Mouse (Mus musculus): Measurements from ENCODE around the gene Ift43. TPM values are rescaled to one million over a fixed set of nuclear protein-coding genes. Genes with fewer than 3 reads are reported as not detected.

Gene Ift43
- polyA plus RNA-seq, 1 experiment from 2014 or later, result 6.6 TPM

GRCm38 (mm10) chr12:86166244-86166643 is 83.9 kb downstream of the Ift43 start:
- H3K27ac ChIP-seq (ENCODE audit: low read length), result no peak overlapping the region
- 6% methylated on average over 2 of the region's 2 CpGs for WGBS (ENCODE audit: insufficient replicate concordance)
- H3K36me3 ChIP-seq (ENCODE audit: control insufficient read depth, insufficient read depth), result no peaks in the 10 kb centered on the region
- H3K4me3 ChIP-seq (ENCODE audit: low read depth, low read length), result no peak overlapping the region
- no peak overlapping the region for H3K9ac ChIP-seq (ENCODE audit: low read depth, low read length)
- no peak overlapping the region for H3K4me2 ChIP-seq (ENCODE audit: low read depth, low read length)
- 0 out of 2 replicates have a peak, but pooled peaks have one; percentile 5 for ATAC-seq (ENCODE audit: low read depth)
- no peaks in the 10 kb centered on the region for H3K9me3 ChIP-seq (replicated peaks; ENCODE audit: control insufficient read depth, low read length)
- no peaks in the 10 kb centered on the region for H3K27me3 ChIP-seq (ENCODE audit: control insufficient read depth, insufficient read depth, low read depth, low read length)
- H3K4me1 ChIP-seq (ENCODE audit: control insufficient read depth, low read depth, low read length), result no peaks in the 10 kb centered on the region

- Histone ChIP-seq H3K9me3 (replicated peaks; ENCODE audit: control insufficient read depth, low read length) (no peaks in the 10 kb centered on the region), H3K36me3 (ENCODE audit: control insufficient read depth, insufficient read depth) (no peaks in the 10 kb centered on the region), H3K9ac (ENCODE audit: low read depth, low read length) (no peak overlapping the region), H3K4me2 (ENCODE audit: low read depth, low read length) (no peak overlapping the region), H3K27me3 (ENCODE audit: control insufficient read depth, insufficient read depth, low read depth, low read length) (no peaks in the 10 kb centered on the region), H3K4me1 (ENCODE audit: control insufficient read depth, low read depth, low read length) (no peaks in the 10 kb centered on the region), H3K27ac (ENCODE audit: low read length) (no peak overlapping the region), H3K4me3 (ENCODE audit: low read depth, low read length) (no peak overlapping the region)
- 53% methylated on average over 9 of the region's 9 CpGs for WGBS (ENCODE audit: insufficient replicate concordance)
- no peak for ATAC-seq (ENCODE audit: low read depth)
Measured at GRCm38 (mm10) chr12:86167075-86167474, 84.7 kb downstream of the Ift43 start.

DNA sequence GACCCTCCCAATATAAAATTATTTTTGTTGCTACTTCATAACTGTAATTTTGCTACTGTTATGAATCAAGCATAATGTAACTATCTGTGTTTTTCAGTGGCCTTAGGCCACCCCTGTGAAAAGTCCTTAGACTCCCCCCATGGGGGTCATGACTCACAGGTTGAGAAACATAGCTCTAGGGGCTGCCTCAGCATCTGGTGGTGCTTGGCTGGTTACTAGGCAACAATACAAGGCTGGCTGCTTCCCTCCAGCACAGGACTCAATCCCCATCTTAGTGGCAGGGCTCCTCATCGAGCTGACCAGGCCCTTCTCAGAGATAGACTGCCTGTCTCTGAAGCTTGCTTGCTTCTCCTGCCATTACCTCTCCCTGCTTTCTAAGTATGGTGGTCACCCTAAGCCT is 86.4 kb downstream of the Ift43 start:
- Histone ChIP-seq H3K9ac (ENCODE audit: low read depth, low read length) (no peak overlapping the region), H3K27ac (ENCODE audit: low read length) (no peak overlapping the region), H3K4me1 (ENCODE audit: control insufficient read depth, low read depth, low read length) (no peaks in the 10 kb centered on the region), H3K27me3 (ENCODE audit: control insufficient read depth, insufficient read depth, low read depth, low read length) (no peaks in the 10 kb centered on the region), H3K4me2 (ENCODE audit: low read depth, low read length) (no peak overlapping the region), H3K4me3 (ENCODE audit: low read depth, low read length) (no peak overlapping the region), H3K36me3 (ENCODE audit: control insufficient read depth, insufficient read depth) (no peaks in the 10 kb centered on the region), H3K9me3 (replicated peaks; ENCODE audit: control insufficient read depth, low read length) (no peaks in the 10 kb centered on the region)
- whole genome bisulfite sequencing (ENCODE audit: insufficient replicate concordance), result 53% methylated on average over 1 of the region's 1 CpGs
- no peak for ATAC-seq (ENCODE audit: low read depth)

DNA sequence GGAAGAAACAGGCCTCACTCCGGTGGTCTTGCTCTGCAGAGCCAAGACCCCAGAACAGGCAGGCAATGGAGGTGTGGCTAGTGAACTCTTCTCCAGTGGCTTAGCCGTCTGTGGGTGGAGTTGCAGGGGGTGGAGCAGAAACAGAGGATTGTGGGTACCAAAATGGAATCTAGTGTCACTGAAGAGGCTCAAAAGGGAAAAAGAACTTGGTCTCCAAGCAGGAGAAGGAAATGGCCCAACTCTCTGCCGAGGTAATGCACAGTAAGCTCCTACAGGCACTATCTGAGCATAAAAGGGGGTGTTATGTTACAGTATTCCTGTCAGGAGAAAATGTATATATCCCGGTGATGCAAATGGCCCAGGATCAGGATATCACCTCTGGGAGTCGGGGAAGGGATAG is 86.9 kb downstream of the Ift43 start:
- no peak overlapping the region for H3K4me2 ChIP-seq (ENCODE audit: low read depth, low read length)
- no peak for ATAC-seq (ENCODE audit: low read depth)
- H3K27me3 ChIP-seq (ENCODE audit: control insufficient read depth, insufficient read depth, low read depth, low read length), result no peaks in the 10 kb centered on the region
- no peak overlapping the region for H3K9ac ChIP-seq (ENCODE audit: low read depth, low read length)
- no peaks in the 10 kb centered on the region for H3K36me3 ChIP-seq (ENCODE audit: control insufficient read depth, insufficient read depth)
- no peaks in the 10 kb centered on the region for H3K9me3 ChIP-seq (replicated peaks; ENCODE audit: control insufficient read depth, low read length)
- 54% methylated on average over 5 of the region's 5 CpGs for WGBS (ENCODE audit: insufficient replicate concordance)
- H3K4me3 ChIP-seq (ENCODE audit: low read depth, low read length), result no peak overlapping the region
- H3K27ac ChIP-seq (ENCODE audit: low read length), result no peak overlapping the region
- H3K4me1 ChIP-seq (ENCODE audit: control insufficient read depth, low read depth, low read length), result no peaks in the 10 kb centered on the region

DNA sequence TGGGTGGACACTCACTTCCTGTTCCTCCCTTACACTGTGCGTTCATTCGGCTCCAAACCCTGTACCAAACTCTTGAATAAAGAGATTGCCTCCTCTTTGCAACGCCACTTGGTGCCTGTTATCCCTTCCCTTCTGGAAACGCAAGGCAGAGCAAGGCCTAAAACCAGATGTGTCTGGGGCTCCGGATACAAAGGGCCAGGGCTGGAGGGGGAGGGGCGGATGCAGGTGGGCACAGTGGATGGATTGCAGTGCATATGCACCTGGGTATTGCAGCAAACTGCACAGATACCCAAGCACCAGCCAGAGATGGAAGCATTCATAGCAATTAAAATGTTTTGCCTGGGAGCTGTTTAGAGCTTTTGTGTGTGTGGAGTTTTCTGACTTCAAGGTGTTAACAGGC is 91.0 kb downstream of the Ift43 start:
- no peak overlapping the region for H3K27ac ChIP-seq (ENCODE audit: low read length)
- H3K36me3 ChIP-seq (ENCODE audit: control insufficient read depth, insufficient read depth), result no peaks in the 10 kb centered on the region
- H3K4me1 ChIP-seq (ENCODE audit: control insufficient read depth, low read depth, low read length), result no peaks in the 10 kb centered on the region
- H3K27me3 ChIP-seq (ENCODE audit: control insufficient read depth, insufficient read depth, low read depth, low read length), result no peaks in the 10 kb centered on the region
- ATAC-seq (ENCODE audit: low read depth), result no peak
- no peak overlapping the region for H3K9ac ChIP-seq (ENCODE audit: low read depth, low read length)
- WGBS (ENCODE audit: insufficient replicate concordance), result 50% methylated on average over 6 of the region's 6 CpGs
- no peaks in the 10 kb centered on the region for H3K9me3 ChIP-seq (replicated peaks; ENCODE audit: control insufficient read depth, low read length)
- no peak overlapping the region for H3K4me3 ChIP-seq (ENCODE audit: low read depth, low read length)
- no peak overlapping the region for H3K4me2 ChIP-seq (ENCODE audit: low read depth, low read length)

GRCm38 (mm10) chr12:86174369-86174768 is 92.0 kb downstream of the Ift43 start:
- Histone ChIP-seq H3K27me3 (ENCODE audit: control insufficient read depth, insufficient read depth, low read depth, low read length) (no peaks in the 10 kb centered on the region), H3K4me1 (ENCODE audit: control insufficient read depth, low read depth, low read length) (no peaks in the 10 kb centered on the region), H3K36me3 (ENCODE audit: control insufficient read depth, insufficient read depth) (no peaks in the 10 kb centered on the region), H3K9me3 (replicated peaks; ENCODE audit: control insufficient read depth, low read length) (no peaks in the 10 kb centered on the region), H3K4me3 (ENCODE audit: low read depth, low read length) (no peak overlapping the region), H3K27ac (ENCODE audit: low read length) (no peak overlapping the region), H3K9ac (ENCODE audit: low read depth, low read length) (no peak overlapping the region), H3K4me2 (ENCODE audit: low read depth, low read length) (no peak overlapping the region)
- no peak for ATAC-seq (ENCODE audit: low read depth)
- 72% methylated on average over 12 of the region's 12 CpGs for WGBS (ENCODE audit: insufficient replicate concordance)

- ATAC-seq (ENCODE audit: low read depth), result no peak
- H3K9me3 ChIP-seq (replicated peaks; ENCODE audit: control insufficient read depth, low read length), result no peaks in the 10 kb centered on the region
- H3K4me1 ChIP-seq (ENCODE audit: control insufficient read depth, low read depth, low read length), result no peaks in the 10 kb centered on the region
- H3K4me3 ChIP-seq (ENCODE audit: low read depth, low read length), result no peak overlapping the region
- H3K36me3 ChIP-seq (ENCODE audit: control insufficient read depth, insufficient read depth), result no peaks in the 10 kb centered on the region
- WGBS (ENCODE audit: insufficient replicate concordance), result 14% methylated on average over 12 of the region's 12 CpGs
- no peaks in the 10 kb centered on the region for H3K27me3 ChIP-seq (ENCODE audit: control insufficient read depth, insufficient read depth, low read depth, low read length)
- no peak overlapping the region for H3K27ac ChIP-seq (ENCODE audit: low read length)
- H3K4me2 ChIP-seq (ENCODE audit: low read depth, low read length), result no peak overlapping the region
- no peak overlapping the region for H3K9ac ChIP-seq (ENCODE audit: low read depth, low read length)
Measured at GRCm38 (mm10) chr12:86175476-86175942, 93.2 kb downstream of the Ift43 start.

DNA sequence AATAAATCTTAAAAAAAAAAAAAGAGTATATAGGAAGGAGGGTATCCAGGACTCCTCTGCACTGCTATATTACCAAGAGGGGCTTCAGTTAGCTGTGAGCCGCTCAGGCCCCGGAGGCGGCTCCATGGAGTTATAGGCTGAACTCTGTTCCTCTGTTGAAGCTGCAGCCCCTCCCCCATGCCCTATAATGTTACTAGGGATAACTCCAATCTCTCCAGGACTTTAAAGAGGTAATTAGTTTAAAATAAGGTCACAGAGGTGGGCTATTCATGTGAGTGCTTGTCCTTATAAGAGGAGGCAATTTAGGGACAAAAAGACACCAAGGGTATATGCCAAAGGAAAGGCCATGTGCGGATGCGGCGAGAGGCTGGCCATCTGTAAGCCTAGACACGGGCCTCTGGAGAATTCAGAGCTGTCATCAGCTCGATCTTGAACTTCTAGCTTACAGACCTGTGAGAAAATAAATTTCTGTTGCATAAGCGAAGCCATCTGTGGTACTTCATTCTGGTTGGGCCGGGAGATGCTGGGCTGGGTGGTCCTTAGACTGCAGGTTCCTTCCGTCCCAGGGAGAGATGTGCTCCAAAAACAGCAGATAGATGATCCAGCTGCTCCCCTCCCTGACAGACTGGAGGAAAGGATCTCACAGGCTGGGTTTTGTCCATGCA is 94.5 kb downstream of the Ift43 start:
- WGBS (ENCODE audit: insufficient replicate concordance), result 74% methylated on average over 11 of the region's 11 CpGs
- H3K9ac ChIP-seq (ENCODE audit: low read depth, low read length), result no peak overlapping the region
- H3K4me1 ChIP-seq (ENCODE audit: control insufficient read depth, low read depth, low read length), result no peaks in the 10 kb centered on the region
- no peaks in the 10 kb centered on the region for H3K27me3 ChIP-seq (ENCODE audit: control insufficient read depth, insufficient read depth, low read depth, low read length)
- no peak for ATAC-seq (ENCODE audit: low read depth)
- H3K27ac ChIP-seq (ENCODE audit: low read length), result no peak overlapping the region
- no peaks in the 10 kb centered on the region for H3K9me3 ChIP-seq (replicated peaks; ENCODE audit: control insufficient read depth, low read length)
- no peak overlapping the region for H3K4me2 ChIP-seq (ENCODE audit: low read depth, low read length)
- no peaks in the 10 kb centered on the region for H3K36me3 ChIP-seq (ENCODE audit: control insufficient read depth, insufficient read depth)
- no peak overlapping the region for H3K4me3 ChIP-seq (ENCODE audit: low read depth, low read length)

DNA sequence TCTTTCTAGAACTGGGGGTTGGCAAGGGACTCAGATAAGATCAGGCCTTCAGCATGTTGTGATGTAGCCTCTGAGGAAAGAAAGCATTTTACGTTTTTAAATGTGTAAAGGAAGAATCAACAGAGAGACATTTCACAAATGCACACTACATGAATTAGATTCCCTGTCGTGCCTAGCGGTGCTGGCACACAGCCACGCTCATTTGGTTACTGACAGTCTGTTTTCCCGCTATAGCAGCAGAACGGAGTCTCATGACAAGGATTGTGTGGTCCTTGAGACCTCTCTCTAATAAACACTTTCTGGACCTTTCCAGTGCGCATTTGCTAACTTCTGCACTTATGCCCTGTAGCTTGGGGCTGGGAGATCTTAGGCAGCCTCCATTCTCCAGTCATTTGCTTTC is 96.9 kb downstream of the Ift43 start:
- 77% methylated on average over 7 of the region's 7 CpGs for WGBS (ENCODE audit: insufficient replicate concordance)
- Histone ChIP-seq H3K27me3 (ENCODE audit: control insufficient read depth, insufficient read depth, low read depth, low read length) (no peaks in the 10 kb centered on the region), H3K27ac (ENCODE audit: low read length) (no peak overlapping the region), H3K9me3 (replicated peaks; ENCODE audit: control insufficient read depth, low read length) (no peaks in the 10 kb centered on the region), H3K4me1 (ENCODE audit: control insufficient read depth, low read depth, low read length) (no peaks in the 10 kb centered on the region), H3K9ac (ENCODE audit: low read depth, low read length) (no peak overlapping the region), H3K4me3 (ENCODE audit: low read depth, low read length) (no peak overlapping the region), H3K4me2 (ENCODE audit: low read depth, low read length) (no peak overlapping the region), H3K36me3 (ENCODE audit: control insufficient read depth, insufficient read depth) (no peaks in the 10 kb centered on the region)
- no peak for ATAC-seq (ENCODE audit: low read depth)
